Mouse (Mus musculus) lung, embryonic 14.5 days (tissue): ENCODE data around the gene Tmem107. TPM values are rescaled to one million over a fixed set of nuclear protein-coding genes. Genes with fewer than 3 reads are reported as not detected.

Experiments used
- ATAC-seq: fragments of 200-750 bp; cut with Nextera tagmentation; 2 replicates; pipeline ENCODE4 v1.8.0; 2017; ENCODE audit warnings: mild to moderate bottlenecking, moderate TSS enrichment, moderate library complexity; ENCODE audit not compliant: insufficient read depth
- DNase-seq: peaks from one replicate; pipeline ENCODE4 v3.0.0-alpha.2; 2015
- H3K27ac ChIP-seq: fragments of 300-500 bp; sonication (generic); 2 replicates; pipeline ENCODE4 v1.5.1; 2014; ENCODE audit warnings: low read depth, mild to moderate bottlenecking, moderate library complexity
- H3K27me3 ChIP-seq: fragments of 300-500 bp; sonication (generic); 2 replicates; pipeline ENCODE4 v1.6.1; 2014; ENCODE audit warnings: low read length, control low read depth; ENCODE audit not compliant: insufficient read depth
- H3K36me3 ChIP-seq: fragments of 300-500 bp; sonication (generic); 2 replicates; pipeline ENCODE4 v1.6.1; 2014; ENCODE audit warnings: control low read depth; ENCODE audit not compliant: insufficient read depth
- H3K4me1 ChIP-seq: fragments of 300-500 bp; sonication (generic); 2 replicates; pipeline ENCODE4 v1.6.1; 2014; ENCODE audit warnings: antibody characterized with exemption, control low read depth; ENCODE audit not compliant: insufficient read depth
- H3K4me2 ChIP-seq: fragments of 300-500 bp; sonication (generic); 2 replicates; pipeline ENCODE4 v1.6.1; 2014; ENCODE audit warnings: mild to moderate bottlenecking
- H3K4me3 ChIP-seq: fragments of 300-500 bp; sonication (generic); 2 replicates; pipeline ENCODE4 v1.5.1; 2014; ENCODE audit warnings: low read depth, low read length
- H3K9ac ChIP-seq: fragments of 300-500 bp; sonication (generic); 2 replicates; pipeline ENCODE4 v1.6.1; 2014
- H3K9me3 ChIP-seq: fragments of 300-500 bp; sonication (generic); 2 replicates; pipeline ENCODE4 v1.6.1; 2016; ENCODE audit warnings: low read depth, low read length, control low read depth
- CTCF ChIP-seq: IDR thresholded peaks from 2 replicates; pipeline ENCODE4 v1.5.1; 2016; ENCODE audit warnings: antibody characterized with exemption, low read depth
- WGBS: fragments of 180-500 bp; shearing (Covaris S2); extraction: QIAGEN DNeasy Blood & Tissue Kit; methylation state at CpG from one replicate; pipeline ENCODE4 v1.1.7; 2014; 5-methylcytosine and 5-hydroxymethylcytosine counted together
- polyA plus RNA-seq: library from polyadenylated mRNA; unstranded; fragments of >200 nt; fragmentation: Nextera tagmentation; extraction: Ambion mirVana; gene quantifications from 2 replicates; pipeline ENCODE4 v1.2.1, GENCODE M21; 2014

The Tmem107 gene
- polyA plus RNA-seq, 1 experiment from 2014 or later = 51.0 TPM

DNA sequence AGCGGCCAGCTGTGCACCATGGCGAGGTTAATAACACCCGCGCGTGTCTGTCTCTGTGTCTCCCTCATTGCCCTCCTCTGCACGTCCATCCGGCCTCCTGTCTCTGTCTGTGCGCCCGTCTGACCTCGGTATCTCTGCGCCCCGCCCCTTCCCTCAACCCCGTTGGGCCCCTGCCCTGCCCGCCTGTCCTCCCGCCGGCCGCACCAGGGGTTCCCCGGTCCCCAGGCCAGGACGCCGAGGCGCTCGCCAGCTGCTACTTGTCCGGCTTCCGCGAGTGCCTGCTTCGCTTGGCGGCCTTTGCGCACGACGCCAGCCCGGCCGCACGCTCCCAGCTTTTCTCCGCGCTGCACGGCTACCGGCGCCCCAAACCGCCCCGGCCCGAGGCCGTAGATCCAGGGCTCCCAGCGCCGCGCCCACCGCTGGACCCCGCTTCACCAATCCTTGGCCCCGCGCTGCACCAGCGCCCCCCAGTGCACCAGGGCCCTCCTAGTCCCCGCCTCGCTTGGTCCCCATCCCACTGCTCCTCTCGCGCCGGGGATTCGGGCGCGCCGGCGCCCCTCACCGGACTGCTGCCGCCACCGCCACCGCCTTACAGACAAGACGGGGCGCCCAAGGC lies 51.8 kb downstream of the Tmem107 start, which contains the start of gene 9130213A22Rik:
9130213A22Rik (minus strand) TSS at position 254 of the 616 bp plus-strand sequence.
- H3K27ac ChIP-seq = peak within 1 kb of the TSS; percentile 89
- ATAC-seq = peak; percentile 70
- peak within 1 kb of the TSS; percentile 74 for H3K4me3 ChIP-seq
- peaks cover 13% of the 10 kb centered on the region for H3K4me1 ChIP-seq
- no peaks in the 10 kb centered on the region for H3K27me3 ChIP-seq
- peak within 1 kb of the TSS; percentile 93 for H3K4me2 ChIP-seq
- WGBS = under 1% methylated on average over 66 of the region's 66 CpGs
- H3K9ac ChIP-seq = peak within 1 kb of the TSS; percentile 69
- no peaks in the 10 kb centered on the region for H3K36me3 ChIP-seq
- TF ChIP-seq CTCF = peak; percentile 78
- no peaks in the 10 kb centered on the region for H3K9me3 ChIP-seq
- DNase-seq = peak; percentile 95

Other genes with a start within 250 kb of the Tmem107 start
- 63.1 and 67.6 TPM in 2 replicates for gene Ndel1, start 198.9 kb upstream of the Tmem107 start, polyA plus RNA-seq
- 0.07 and 0.11 TPM in 2 replicates for gene Rnf222, start 182.3 kb upstream of the Tmem107 start, polyA plus RNA-seq
- 1,103 and 1,167 TPM in 2 replicates for gene Rpl26, start 169.2 kb upstream of the Tmem107 start, polyA plus RNA-seq
- not detected in 2 replicates for gene Odf4, start 143.7 kb upstream of the Tmem107 start, polyA plus RNA-seq
- gene Arhgef15, start 113.3 kb upstream of the Tmem107 start, polyA plus RNA-seq = 21.6 and 23.9 TPM in 2 replicates
- 3.9 and 4.0 TPM in 2 replicates for gene Slc25a35, start 102.7 kb upstream of the Tmem107 start, polyA plus RNA-seq
- gene Rangrf, start 95.6 kb upstream of the Tmem107 start, polyA plus RNA-seq = 49.9 TPM in 2 replicates
- gene Pfas, start 62.3 kb upstream of the Tmem107 start, polyA plus RNA-seq = 36.8 and 43.3 TPM in 2 replicates
- 59.3 and 63.6 TPM in 2 replicates for gene Ctc1, start 54.9 kb upstream of the Tmem107 start, polyA plus RNA-seq
- 209 and 211 TPM in 2 replicates for gene Aurkb, start 25.2 kb upstream of the Tmem107 start, polyA plus RNA-seq
- gene Borcs6, start 11.1 kb upstream of the Tmem107 start, polyA plus RNA-seq = 8.0 and 9.5 TPM in 2 replicates
- gene Vamp2, start 17.7 kb downstream of the Tmem107 start, polyA plus RNA-seq = 64.0 and 64.2 TPM in 2 replicates
- gene Per1, start 24.4 kb downstream of the Tmem107 start, polyA plus RNA-seq = 15.4 and 23.7 TPM in 2 replicates
- gene Hes7, start 49.6 kb downstream of the Tmem107 start, polyA plus RNA-seq = 0.57 and 0.68 TPM in 2 replicates
- gene 9130213A22Rik, start 51.8 kb downstream of the Tmem107 start, polyA plus RNA-seq = 0.19 and 0.41 TPM in 2 replicates
- gene Aloxe3, start 55.1 kb downstream of the Tmem107 start, polyA plus RNA-seq = 0.09 and 0.17 TPM in 2 replicates
- gene Alox12b, start 86.2 kb downstream of the Tmem107 start, polyA plus RNA-seq = not detected in 2 replicates
- gene Alox8, start 127.0 kb downstream of the Tmem107 start, polyA plus RNA-seq = not detected in 2 replicates
- gene Gucy2e, start 166.2 kb downstream of the Tmem107 start, polyA plus RNA-seq = not detected in 2 replicates